Mouse (Mus musculus) A20 (cell line): ENCODE data around the gene Ccdc114.
"Not testable (repeated sequence)": the region's sequence is repeated elsewhere in the genome, so short reads cannot be mapped to it uniquely, and the experiment has no call there.

Experiments used
- DNase-seq: peaks from one replicate; pipeline ENCODE4 v3.0.0-alpha.2; 2011; ENCODE audit warnings: low read depth, low spot score

Ccdc114 gene

DNA sequence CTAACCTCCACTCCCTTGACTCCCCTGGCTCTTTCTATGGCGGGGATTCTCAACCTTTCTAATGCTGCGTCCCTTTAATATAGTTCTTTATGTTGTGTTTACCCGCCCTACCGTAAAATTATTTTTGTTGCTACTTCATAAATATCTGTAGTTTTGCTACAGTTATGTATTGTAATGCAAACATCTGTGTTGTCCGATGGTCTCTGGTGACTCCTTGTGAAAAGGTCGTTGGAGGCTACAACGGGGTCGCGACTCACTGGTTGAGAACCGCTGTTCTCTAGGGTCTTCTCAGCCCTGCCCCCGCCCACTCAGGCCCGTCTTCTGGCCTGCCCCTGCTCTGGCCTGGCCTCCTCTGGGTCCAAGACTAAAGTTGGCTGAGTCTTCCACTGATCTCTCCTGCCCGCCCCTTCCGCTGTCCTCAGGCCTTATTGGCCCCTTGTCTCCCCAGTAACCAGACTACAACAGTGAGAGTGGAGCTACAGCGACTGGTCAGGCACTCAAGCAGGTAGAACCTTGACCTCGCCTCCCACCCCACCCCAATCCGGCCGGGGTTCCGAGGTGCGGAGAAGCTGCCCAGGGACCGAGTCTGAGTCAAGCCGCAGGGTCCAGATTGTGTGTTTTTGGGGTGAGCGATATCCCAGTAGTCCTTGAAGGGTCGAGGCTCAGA lies at the start of gene Ccdc114:
TSS of gene Ccdc114 (plus strand) at position 311 of the 667 bp plus-strand sequence.
- DNase-seq = peak; percentile 19

DNA sequence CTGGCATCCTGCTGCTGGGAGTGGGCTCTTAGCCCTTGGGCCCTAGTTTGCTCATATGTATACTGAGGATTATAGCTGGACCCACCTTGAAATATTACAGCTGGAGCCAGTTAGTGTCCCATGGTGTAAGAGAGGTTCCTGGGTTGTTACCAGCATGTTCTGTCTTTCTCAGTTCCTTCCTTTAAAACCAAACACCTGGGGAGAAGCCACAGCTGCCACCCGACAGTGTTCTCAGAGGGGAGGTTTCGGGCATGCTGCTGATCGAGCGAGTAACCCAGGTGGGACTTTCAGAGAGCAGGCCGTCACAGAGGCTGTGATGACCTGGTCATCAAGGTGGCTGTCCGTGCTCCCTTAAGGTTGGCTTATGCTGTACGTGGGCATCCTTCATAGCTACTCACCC lies 47.0 kb upstream of the Ccdc114 start:
- no peak for DNase-seq

DNA sequence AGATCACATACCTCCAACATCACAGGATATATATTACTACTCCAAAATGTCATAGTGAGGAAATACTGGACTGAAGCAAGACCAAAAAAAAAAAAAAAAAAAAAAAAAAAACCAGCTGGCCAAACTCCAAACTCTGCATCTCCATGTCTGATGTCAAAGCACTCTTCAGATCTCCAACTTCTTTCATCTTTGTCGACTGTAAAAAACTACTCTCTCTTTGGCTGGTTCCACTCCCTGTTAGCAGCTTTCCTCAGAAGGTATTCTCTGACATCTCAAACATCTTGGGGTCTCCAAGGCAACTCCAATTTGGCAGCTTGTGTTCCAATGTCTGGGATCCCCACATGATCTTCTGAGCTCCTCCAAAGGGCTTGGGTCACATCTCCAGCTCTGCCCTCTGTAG lies 45.6 kb upstream of the Ccdc114 start, which contains the start of gene Grin2d:
TSS of gene Grin2d (minus strand) at position 101 of the 400 bp plus-strand sequence.
- not testable (repeated sequence) for DNase-seq

DNA sequence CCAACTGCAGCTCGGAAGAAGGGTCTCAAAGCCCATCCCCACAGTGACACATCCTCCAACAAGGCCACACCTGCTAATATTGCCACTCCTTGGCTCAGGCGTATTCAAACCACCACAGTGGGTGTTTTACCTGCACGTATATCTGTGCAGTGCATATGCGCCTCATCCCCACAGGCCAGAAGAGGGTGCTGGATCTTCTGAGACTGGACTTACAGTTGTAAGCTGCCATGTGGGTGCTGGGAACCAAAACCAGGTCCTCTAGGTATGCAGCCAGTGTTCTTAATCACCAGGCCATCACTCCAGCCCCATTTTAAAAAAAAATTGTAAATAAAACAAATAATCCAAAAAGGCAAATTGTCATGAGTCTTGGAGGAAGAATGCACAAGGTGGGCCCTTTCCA lies 43.3 kb upstream of the Ccdc114 start:
- no peak for DNase-seq

DNA sequence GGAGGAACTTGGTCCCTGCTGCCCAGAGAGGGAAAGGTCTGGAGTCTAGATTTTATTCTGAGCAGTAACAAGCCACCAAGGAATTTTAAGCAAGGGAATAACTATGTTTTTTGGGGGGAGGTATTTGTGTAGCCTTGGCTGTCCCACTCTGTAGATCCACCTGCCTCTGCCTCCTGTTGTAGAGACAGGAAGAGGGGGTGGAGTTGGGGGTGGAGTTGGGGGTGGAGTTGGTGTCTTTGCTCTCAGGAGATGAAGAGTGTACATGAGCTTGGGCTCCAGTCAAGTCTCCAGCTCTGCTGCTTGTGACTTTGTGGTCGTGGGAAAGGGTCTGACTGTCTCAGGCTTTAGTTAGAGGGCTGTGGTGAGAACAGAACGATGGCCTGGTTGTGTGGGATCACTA lies 42.9 kb upstream of the Ccdc114 start:
- DNase-seq = no peak

DNA sequence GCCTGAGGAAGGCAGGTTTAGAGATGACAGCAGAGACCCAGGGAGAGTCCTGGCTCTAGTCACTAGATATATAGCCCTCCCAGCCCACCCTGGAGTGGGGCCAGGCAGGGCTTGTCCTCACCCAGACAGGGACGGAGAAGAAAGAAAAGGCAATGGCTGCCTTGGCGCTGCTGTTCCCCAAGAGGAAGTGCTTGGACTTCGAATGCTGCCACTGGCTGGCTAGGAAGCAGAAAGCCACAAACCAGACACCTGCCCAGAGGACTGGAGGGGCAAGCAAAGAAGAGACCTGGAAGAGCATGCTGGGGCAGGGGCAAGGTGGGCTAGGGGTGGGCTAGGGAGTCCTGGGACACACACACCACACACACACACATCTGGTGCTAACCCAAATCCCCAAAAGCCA lies 36.6 kb upstream of the Ccdc114 start:
- no peak for DNase-seq

DNA sequence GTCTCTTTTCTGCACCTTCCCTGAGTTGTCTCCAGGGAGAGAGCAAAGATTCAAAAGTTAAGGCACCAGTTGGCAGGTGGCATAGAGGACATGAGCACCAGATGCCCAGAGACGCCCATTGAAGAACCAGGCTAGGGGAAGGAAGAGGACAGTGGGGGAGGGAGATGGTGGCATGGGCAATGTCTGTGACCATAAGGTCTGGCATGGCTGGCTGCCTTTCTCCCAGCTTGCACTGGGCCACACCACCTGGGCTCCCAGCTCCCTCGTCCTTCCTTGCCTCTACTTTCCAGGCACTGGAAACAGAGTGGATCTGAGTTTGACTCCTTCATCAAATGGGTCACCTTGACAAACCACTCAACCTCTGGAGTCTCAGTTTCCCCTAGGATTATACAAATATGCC lies 31.2 kb upstream of the Ccdc114 start:
- DNase-seq = no peak

DNA sequence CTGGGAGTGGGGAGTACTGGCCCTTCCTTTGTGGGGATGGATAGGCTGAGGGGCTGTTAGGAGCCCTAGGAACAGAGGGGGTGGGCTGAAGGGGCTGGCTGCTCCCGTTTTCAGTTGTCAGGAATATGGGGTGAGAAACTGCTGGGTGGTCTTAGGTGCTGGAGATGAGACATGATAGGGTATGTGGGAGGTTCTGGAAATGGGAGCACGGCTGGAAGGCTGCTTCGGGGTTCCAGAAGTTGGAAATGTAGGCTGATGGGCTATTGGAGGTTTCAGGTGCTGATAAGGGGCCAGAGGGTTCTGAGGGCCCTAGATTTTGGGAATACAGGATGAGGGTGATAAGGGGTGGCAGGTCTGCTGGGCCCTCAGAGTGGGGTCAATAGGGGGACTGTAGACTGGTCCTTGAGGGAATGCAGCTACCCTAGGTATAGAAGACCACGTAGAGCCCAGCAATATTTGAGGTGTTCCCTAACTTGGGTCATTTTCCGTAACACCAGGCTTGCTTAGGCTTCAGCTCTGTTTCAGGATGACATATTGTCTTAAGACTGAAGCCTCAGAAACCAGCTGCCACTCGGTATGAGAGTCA lies 27.8 kb upstream of the Ccdc114 start:
- no peak for DNase-seq

DNA sequence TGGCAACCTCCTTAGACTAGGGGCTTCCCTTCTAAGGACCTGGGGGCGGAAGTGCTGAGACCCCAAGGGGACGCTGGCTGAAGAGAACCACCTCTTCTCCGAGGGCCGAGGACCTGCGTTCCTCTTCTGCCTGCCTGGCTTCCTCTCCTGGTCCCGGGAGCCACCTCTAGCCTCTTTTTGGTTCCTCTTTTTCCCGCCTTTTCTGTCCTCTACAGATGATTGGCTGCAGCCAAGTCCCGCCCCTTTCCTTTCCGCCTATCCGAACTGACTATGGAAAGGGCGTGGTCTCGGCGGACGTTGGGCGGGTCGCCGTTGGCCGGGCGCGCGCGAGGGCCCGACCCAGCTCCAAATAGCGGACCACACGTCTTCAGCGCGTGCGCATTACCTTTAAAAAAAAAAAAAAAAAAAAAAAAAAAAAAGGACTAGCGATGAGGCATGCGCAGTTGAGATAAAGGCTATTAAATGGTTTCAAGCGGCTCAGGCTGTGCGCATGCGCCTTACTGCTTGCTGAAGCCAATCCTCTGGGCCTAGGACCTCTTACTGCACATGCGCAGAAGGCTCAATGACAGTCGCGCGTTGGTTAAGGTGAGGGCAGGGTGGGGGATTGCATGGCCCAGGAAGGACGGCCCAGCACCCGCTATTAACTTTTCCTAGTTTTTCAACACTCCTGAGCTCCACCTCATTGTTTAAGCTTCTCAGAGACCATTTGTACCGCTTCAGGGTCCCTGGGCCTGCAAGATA lies 27.2 kb upstream of the Ccdc114 start, which contains the start of the genes Syngr4 and Tmem143:
TSS of gene Syngr4 (minus strand) at position 198 of the 741 bp plus-strand sequence.
TSS of gene Tmem143 (plus strand) at position 425 of the 741 bp plus-strand sequence.
- DNase-seq = peak; percentile 98

DNA sequence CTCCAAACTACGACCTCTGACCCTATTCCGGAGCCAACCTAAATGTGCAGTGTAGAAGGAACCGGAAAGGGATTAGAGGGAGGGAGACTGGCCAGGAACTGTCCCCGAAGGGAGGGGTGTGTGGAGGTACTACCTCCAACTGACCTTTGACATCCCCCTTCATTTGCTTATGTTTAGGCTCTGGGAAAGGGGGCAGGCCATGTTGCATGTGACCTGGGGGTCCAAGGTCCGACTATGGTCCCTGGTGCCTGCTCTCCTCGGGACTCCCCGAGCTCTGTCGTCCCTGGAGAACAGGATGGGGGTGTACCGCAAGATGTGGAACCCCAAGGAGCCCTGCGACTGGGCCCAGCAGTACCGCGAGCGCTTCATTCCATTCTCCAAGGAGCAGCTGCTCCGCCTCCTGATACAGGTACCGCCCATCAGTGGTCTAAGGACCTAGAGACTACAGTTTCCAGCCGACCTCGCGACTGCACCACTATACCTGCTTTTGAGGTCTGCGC lies 26.6 kb upstream of the Ccdc114 start:
- peak; percentile 91 for DNase-seq

DNA sequence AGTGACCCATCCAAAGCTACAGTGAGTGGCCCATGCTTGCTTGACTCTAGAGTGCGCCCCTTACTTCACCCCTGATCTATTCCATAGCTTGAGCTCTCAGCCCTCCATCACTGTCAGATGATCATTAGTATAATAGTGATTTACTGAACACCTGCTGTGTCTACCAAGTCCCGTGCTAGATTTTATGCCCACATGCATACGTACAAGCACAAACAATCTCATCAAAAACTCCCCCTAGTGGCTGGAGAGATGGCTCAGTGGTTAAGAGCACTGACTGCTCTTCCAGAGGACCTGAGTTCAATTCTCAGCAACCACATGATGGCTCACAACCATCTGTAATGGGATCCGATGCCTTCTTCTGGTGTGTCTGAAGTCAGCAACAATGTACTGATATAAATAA lies 25.7 kb upstream of the Ccdc114 start:
- DNase-seq = peak; percentile 82

DNA sequence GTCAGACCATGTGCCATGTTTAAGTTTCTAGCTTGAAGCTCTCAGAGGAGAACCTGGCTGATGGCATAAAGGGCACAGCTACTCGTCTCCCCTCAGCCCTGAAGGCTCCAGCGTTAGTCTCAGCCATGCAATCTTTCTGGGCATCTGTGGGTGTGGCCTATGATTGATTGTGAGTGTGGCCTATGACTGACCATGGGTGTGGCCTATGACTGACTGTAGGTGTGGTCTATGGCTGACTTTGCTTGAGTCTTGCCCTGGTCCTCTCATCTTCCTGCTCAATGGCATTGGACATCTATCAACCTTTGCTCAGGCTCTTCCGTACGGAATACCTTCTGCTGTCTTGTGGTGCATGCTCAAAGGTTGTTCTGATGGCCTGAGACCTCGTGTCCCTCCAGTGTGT lies 22.3 kb upstream of the Ccdc114 start:
- peak; percentile 80 for DNase-seq

DNA sequence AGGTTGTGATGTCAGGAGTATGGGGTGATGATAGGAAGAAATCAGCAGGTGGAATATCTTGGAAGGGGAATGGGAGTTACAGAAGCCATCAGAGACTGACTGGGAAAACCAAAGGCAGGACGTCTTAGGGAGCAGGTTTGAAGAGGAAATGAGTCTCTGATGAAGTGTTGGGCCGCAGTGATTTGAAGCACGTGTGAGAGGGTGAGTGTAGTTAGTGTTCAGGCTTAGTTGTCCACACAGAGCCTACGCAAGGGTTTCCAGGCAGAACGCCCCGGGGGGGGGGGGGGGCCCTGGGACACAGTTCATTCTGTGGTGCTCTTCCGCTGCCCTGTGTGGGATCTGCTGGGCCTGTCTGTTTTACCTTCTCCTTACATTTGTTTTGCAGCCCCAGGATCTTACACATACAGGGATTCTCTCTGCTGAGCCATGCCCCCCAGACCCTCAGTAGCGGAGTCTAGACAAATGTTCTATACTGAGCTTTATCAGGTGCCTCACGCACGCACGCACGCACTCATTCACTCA lies 21.3 kb upstream of the Ccdc114 start:
- no peak for DNase-seq

DNA sequence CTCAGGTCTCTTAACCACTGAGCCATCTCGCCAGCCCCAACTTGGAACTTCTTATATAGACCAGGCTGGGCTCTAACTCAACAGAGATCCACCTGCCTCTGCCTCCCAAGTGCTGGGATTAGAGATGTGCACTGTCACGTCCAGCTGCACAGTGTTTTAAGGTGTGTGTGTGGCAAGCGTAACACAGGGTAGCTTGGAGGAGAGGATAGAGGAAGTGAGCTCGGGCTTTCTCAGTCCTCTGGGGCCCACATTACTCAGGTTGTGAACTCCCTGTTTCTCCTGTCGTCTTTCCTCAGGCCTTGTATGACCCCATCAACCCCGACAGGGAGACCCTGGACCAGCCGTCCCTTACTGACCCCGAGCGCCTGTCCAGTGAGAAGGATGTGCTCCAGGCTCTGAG lies 17.2 kb upstream of the Ccdc114 start:
- DNase-seq = peak; percentile 42

DNA sequence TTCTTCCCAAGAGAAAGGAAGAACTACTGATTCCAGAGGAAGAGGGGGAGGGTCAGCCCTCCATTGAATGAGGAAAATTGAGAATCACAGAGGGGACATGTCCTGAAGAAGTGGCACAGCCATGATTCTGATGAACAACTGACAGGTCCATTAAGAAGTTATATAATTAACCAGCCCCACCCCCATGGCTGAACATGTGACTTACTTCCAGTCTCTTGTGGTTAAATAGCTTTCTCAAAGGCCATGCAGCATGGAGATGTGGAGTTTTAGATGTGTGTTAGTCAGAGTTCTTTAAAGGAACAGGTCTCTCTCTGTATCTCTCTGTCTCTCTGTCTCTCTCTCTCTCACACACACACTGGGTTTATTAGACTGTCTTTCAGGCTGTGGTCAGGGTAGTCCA lies 15.5 kb upstream of the Ccdc114 start:
- DNase-seq = no peak

DNA sequence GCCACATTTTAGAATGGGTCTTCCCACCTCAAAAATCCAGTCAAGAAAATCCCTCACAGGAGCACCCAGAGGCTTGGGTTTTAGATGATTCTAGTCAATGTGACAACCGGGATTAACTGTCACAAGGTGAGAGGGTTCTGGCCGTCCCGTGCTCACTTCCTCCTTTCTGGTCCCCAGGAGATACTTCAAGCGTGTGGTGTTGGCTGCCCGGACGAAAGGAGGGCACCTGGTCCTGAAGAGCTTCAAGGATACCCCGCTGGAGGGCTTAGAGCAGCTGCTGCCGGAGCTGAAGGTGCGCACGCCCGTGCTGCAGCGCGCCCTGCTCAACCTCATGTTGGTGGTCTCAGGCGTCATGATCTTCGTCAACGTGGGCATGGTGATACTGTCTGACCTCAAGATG lies 14.7 kb upstream of the Ccdc114 start:
- peak; percentile 57 for DNase-seq

DNA sequence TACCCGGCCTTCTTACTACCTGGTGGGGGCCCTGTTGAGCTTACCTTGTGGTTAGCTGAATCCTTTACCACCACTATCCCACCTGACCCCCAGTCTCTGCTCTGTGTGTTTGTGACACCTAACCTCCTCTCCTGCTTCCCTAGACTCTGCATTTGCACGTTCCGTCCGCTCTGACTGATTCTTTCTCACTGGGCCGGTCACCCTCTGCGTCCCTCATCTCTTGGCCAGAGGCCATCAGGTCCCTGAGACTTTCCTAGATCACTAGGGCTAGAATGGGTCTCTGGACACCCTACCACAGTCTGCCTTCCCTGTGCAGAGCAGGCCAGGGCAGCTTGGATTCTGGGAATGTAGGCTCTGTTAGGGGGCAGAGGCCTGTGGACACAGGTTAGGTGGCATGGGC lies 9.8 kb upstream of the Ccdc114 start:
- DNase-seq = no peak

DNA sequence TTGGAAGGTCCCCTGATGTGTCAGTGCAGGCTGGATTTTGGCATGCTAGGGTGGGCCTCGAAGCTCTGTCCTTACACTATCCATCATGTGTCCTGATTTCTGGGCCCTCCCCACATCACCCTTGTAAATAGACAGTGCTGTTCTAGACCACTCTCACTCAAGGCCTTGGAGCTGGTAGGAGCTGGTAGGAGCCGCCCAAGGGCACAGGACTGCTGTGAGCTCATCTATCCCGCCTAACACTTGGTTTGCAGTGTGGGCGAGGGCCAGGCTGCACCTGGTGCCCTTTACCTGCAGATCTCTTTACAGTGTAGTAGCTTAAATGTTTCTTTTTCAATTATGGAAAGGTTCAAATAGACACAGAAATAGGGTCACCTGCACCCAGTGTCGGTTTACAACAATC lies 8.9 kb upstream of the Ccdc114 start:
- DNase-seq = no peak

DNA sequence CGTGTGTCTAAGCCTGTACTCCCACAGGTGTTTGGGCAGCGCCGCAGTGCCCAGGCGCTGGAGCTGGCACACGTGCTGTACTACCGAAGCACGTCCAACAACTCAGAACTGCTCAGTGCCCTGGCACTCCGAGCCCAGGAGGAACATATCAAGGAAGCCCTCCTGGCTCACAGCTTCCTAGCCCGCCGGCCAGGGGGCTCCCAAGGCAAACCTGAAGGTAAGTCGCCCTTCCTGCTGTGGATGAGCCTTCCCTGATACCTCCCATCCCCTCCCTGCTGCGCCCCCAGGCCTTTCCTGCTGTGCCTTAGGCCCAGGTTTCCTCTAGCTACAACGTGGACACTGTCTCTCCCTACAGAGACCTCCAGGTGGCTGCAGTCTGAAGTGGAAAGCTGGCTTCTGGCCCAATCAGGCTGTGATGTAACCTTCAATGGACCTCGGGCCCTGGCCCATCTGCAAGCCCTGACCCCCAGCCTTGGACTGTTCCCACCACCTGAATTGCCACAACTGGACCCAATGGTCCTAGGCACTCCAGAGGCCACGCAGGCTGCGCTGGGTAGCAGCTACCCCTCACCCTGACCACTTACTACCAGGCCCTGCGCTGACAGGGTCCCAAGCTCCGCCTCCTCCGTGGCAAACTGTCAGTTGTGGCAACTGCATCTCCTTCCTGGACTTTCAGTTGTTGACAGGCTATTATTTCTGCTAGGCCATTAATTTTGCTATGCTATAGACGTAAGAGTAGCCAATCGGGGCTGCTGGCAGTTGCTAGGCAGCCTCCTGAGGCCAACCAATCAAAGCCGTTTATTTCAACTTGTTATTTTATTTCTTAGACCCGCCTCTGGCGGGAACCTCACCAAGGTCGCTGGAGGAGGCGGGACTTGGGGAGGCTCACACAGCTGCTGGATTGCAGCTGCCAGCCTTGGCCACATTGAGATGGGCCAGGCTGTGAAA lies 7.5 kb upstream of the Ccdc114 start:
- DNase-seq = peak; percentile 93

DNA sequence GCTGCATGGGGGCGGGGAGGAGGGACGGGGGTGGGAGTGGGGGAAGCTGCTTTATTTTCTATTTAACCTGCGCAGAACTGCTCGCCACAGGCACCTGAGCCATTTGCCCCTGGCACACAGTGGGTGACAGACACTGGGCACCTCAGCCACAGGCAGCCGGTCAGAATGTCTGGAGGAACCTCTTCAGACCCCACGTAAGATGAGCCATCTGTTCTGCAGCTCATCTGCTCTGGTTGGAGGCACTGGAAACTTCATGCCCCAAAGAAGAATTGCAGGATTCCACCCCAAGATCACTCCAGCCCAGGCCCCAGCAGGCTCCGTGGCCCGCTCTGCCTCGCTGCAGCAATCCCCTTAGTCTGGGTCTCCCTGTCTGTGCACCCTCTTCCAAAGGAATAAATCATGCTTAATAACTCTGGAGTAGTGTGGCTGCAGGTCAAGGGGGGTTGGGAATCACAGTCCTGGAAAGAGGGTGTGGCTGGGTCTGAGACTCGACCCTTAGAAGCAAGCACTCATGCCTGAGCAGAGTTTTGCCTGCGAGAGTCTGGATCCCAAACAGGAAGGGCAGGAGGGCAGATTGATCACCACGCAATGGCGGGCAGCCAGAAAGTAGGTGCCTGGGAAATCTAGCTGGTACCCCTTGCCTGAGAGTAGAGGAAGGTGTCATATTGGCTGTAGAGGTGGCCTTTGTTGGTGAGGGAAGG lies 6.7 kb upstream of the Ccdc114 start:
- DNase-seq = no peak
